Mouse (Mus musculus) MEL (cell line): Measurements from ENCODE around the gene Zfp358. TPM values are rescaled to one million over a fixed set of nuclear protein-coding genes. Genes with fewer than 3 reads are reported as not detected.

Experiments
- DNase-seq: peaks from one replicate; pipeline ENCODE4 v3.0.0; 2011; ENCODE audit warnings: low read depth, low spot score
- H3K27ac ChIP-seq: 2 replicates; pipeline ENCODE4 v1.5.1; 2012; ENCODE audit warnings: low read depth, mild to moderate bottlenecking, control low read depth, low read length, moderate library complexity; ENCODE audit not compliant: control insufficient read depth
- H3K27me3 ChIP-seq, 2 experiments: fragments of 150-350 bp in 1 of 2; sonication (generic) in 1 of 2; 2 replicates each; pipeline ENCODE4 v1.6.1; 2012; ENCODE audit warnings: low read length in 2 of 2, mild to moderate bottlenecking in 2 of 2, improper control_type of control experiment in 1 of 2, moderate library complexity in 1 of 2; ENCODE audit not compliant: insufficient read depth in 2 of 2, control insufficient read depth in 1 of 2
- H3K36me3 ChIP-seq, 2 experiments: 2 replicates each; pipeline ENCODE4 v1.6.1; 2012 to 2014; ENCODE audit warnings: low read length in 2 of 2, improper control_type of control experiment in 1 of 2, inconsistent platforms in 1 of 2, mild to moderate bottlenecking in 1 of 2; ENCODE audit not compliant: insufficient read depth in 2 of 2, control insufficient read depth in 1 of 2
- H3K4me1 ChIP-seq, 2 experiments: fragments of 150-350 bp in 1 of 2; sonication (generic) in 1 of 2; 2 replicates each; pipeline ENCODE4 v1.6.1; 2012; ENCODE audit warnings: low read length in 2 of 2, improper control_type of control experiment in 1 of 2, mild to moderate bottlenecking in 1 of 2; ENCODE audit not compliant: insufficient read depth in 2 of 2, control insufficient read depth in 1 of 2
- H3K4me3 ChIP-seq, 2 experiments: fragments of 150-350 bp in 1 of 2; sonication (generic) in 1 of 2; 2 replicates each; pipeline ENCODE4 v1.5.1; 2012; ENCODE audit warnings: low read depth in 2 of 2, low read length in 2 of 2, mild to moderate bottlenecking in 2 of 2, moderate library complexity in 2 of 2, control low read depth in 1 of 2, improper control_type of control experiment in 1 of 2; ENCODE audit not compliant: control insufficient read depth in 1 of 2, insufficient read depth in 1 of 2
- H3K79me2 ChIP-seq: 2 replicates; pipeline ENCODE4 v1.6.1; 2012; ENCODE audit warnings: mild to moderate bottlenecking, low read length, moderate library complexity; ENCODE audit not compliant: control insufficient read depth, poor library complexity, insufficient read depth
- H3K9ac ChIP-seq: 2 replicates; pipeline ENCODE4 v1.6.1; 2012; ENCODE audit warnings: low read depth, mild to moderate bottlenecking, control low read depth, low read length, moderate library complexity; ENCODE audit not compliant: control insufficient read depth, poor library complexity, severe bottlenecking
- H3K9me3 ChIP-seq: fragments of 150-350 bp; sonication (generic); replicated peaks from 2 replicates; pipeline ENCODE4 v1.6.1; 2012; ENCODE audit warnings: mild to moderate bottlenecking, low read length, improper control_type of control experiment, moderate library complexity; ENCODE audit not compliant: insufficient read depth
- CHD1 ChIP-seq: IDR thresholded peaks from 2 replicates; pipeline ENCODE4 v1.6.1; 2012; ENCODE audit warnings: low read depth, mild to moderate bottlenecking, inconsistent platforms, low read length, improper control_type of control experiment
- CHD2 ChIP-seq: IDR thresholded peaks from 2 replicates; pipeline ENCODE4 v1.6.1; 2011; ENCODE audit warnings: low read length, improper control_type of control experiment
- CTCF ChIP-seq, 3 experiments: IDR thresholded peaks in 2 of 3; conservative IDR thresholded peaks in 1 of 3; 2 replicates each; pipeline ENCODE4 v1.5.1; 2011 to 2012; ENCODE audit warnings: low read length in 3 of 3, low read depth in 2 of 3, mild to moderate bottlenecking in 2 of 3, improper control_type of control experiment in 1 of 3, inconsistent platforms in 1 of 3, mixed read lengths in 1 of 3, moderate library complexity in 1 of 3; ENCODE audit not compliant: control insufficient read depth in 1 of 3, insufficient read depth in 1 of 3, poor library complexity in 1 of 3, severe bottlenecking in 1 of 3
- ELF1 ChIP-seq: IDR thresholded peaks from 2 replicates; pipeline ENCODE4 v1.6.1; 2014; ENCODE audit warnings: low read depth, mild to moderate bottlenecking, inconsistent platforms, low read length, improper control_type of control experiment, moderate library complexity
- ETS1 ChIP-seq: IDR thresholded peaks from 2 replicates; pipeline ENCODE4 v1.6.1; 2012; ENCODE audit warnings: low read depth, mild to moderate bottlenecking, inconsistent platforms, low read length, improper control_type of control experiment, moderate library complexity
- GATA1 ChIP-seq: IDR thresholded peaks from 2 replicates; pipeline ENCODE4 v1.6.1; 2011; ENCODE audit warnings: low read depth, low read length, improper control_type of control experiment
- HCFC1 ChIP-seq: IDR thresholded peaks from 2 replicates; pipeline ENCODE4 v1.6.1; 2012; ENCODE audit warnings: low read depth, mild to moderate bottlenecking, inconsistent platforms, low read length, improper control_type of control experiment, moderate library complexity
- JUND ChIP-seq: IDR thresholded peaks from 2 replicates; pipeline ENCODE4 v1.6.1; 2011; ENCODE audit warnings: low read depth, mild to moderate bottlenecking, improper control_type of control experiment, low read length
- KAT2A ChIP-seq: conservative IDR thresholded peaks from 2 replicates; pipeline ENCODE4 v1.6.1; 2012; ENCODE audit warnings: low read depth, low read length, improper control_type of control experiment, inconsistent platforms
- MAX ChIP-seq: IDR thresholded peaks from 2 replicates; pipeline ENCODE4 v1.6.1; 2011; ENCODE audit warnings: low read length, improper control_type of control experiment
- MAZ ChIP-seq: IDR thresholded peaks from 2 replicates; pipeline ENCODE4 v1.6.1; 2012; ENCODE audit warnings: low read depth, mild to moderate bottlenecking, inconsistent platforms, low read length, improper control_type of control experiment
- MEF2A ChIP-seq: IDR thresholded peaks from 2 replicates; pipeline ENCODE4 v1.6.1; 2014; ENCODE audit warnings: low read depth, mild to moderate bottlenecking, inconsistent platforms, low read length, improper control_type of control experiment; ENCODE audit not compliant: poor library complexity, insufficient replicate concordance, severe bottlenecking; ENCODE audit errors: extremely low read depth
- MYB ChIP-seq: IDR thresholded peaks from 2 replicates; pipeline ENCODE4 v1.6.1; 2011; ENCODE audit warnings: mild to moderate bottlenecking, low read depth, low read length, improper control_type of control experiment
- MYC ChIP-seq: IDR thresholded peaks from 2 replicates; pipeline ENCODE4 v1.6.1; 2011; ENCODE audit warnings: low read depth, mild to moderate bottlenecking, low read length, improper control_type of control experiment, moderate library complexity
- NELFE ChIP-seq: IDR thresholded peaks from 2 replicates; pipeline ENCODE4 v1.6.1; 2011; ENCODE audit warnings: low read depth, low read length, improper control_type of control experiment
- NRF1 ChIP-seq: IDR thresholded peaks from 2 replicates; pipeline ENCODE4 v1.6.1; 2014; ENCODE audit warnings: low read depth, mild to moderate bottlenecking, inconsistent platforms, low read length, improper control_type of control experiment, moderate library complexity; ENCODE audit not compliant: poor library complexity, insufficient read depth, severe bottlenecking
- POLR2AphosphoS2 ChIP-seq: IDR thresholded peaks from 2 replicates; pipeline ENCODE4 v1.6.1; 2011; ENCODE audit warnings: low read length, improper control_type of control experiment
- POLR2AphosphoS5 ChIP-seq: IDR thresholded peaks from 2 replicates; pipeline ENCODE4 v1.6.1; 2012; ENCODE audit warnings: low read depth, borderline replicate concordance, mild to moderate bottlenecking, inconsistent platforms, low read length, moderate library complexity, mixed read lengths
- RAD21 ChIP-seq: IDR thresholded peaks from 2 replicates; pipeline ENCODE4 v1.6.1; 2011; ENCODE audit warnings: mild to moderate bottlenecking, low read depth, low read length, improper control_type of control experiment
- RCOR1 ChIP-seq: IDR thresholded peaks from 2 replicates; pipeline ENCODE4 v1.6.1; 2012; ENCODE audit warnings: low read depth, mild to moderate bottlenecking, inconsistent platforms, low read length, improper control_type of control experiment
- SMC3 ChIP-seq: IDR thresholded peaks from 2 replicates; pipeline ENCODE4 v1.6.1; 2011; ENCODE audit warnings: low read depth, low read length, improper control_type of control experiment
- TAL1 ChIP-seq: IDR thresholded peaks from 2 replicates; pipeline ENCODE4 v1.6.1; 2012; ENCODE audit warnings: mild to moderate bottlenecking, inconsistent platforms, low read length, moderate library complexity, mixed read lengths
- TCF12 ChIP-seq: IDR thresholded peaks from 2 replicates; pipeline ENCODE4 v1.6.1; 2014; ENCODE audit warnings: low read depth, mild to moderate bottlenecking, inconsistent platforms, low read length, improper control_type of control experiment, moderate library complexity
- USF2 ChIP-seq, 2 experiments: IDR thresholded peaks; 2 replicates each; pipeline ENCODE4 v1.6.1; 2011 to 2012; ENCODE audit warnings: improper control_type of control experiment in 2 of 2, low read length in 2 of 2, borderline replicate concordance in 1 of 2, inconsistent platforms in 1 of 2, low read depth in 1 of 2, mild to moderate bottlenecking in 1 of 2; ENCODE audit not compliant: insufficient read depth in 1 of 2
- ZKSCAN1 ChIP-seq: IDR thresholded peaks from 2 replicates; pipeline ENCODE4 v1.6.1; 2012; ENCODE audit warnings: low read depth, mild to moderate bottlenecking, inconsistent platforms, low read length, improper control_type of control experiment, moderate library complexity
- ZMIZ1 ChIP-seq: IDR thresholded peaks from 2 replicates; pipeline ENCODE4 v1.6.1; 2012; ENCODE audit warnings: low read depth, mild to moderate bottlenecking, inconsistent platforms, low read length, improper control_type of control experiment, moderate library complexity
- ZNF384 ChIP-seq: IDR thresholded peaks from 2 replicates; pipeline ENCODE4 v1.6.1; 2012; ENCODE audit warnings: low read depth, mild to moderate bottlenecking, inconsistent platforms, low read length, improper control_type of control experiment
- polyA plus RNA-seq, 2 experiments: library from polyadenylated mRNA; stranded (reverse) in 1 of 2; unstranded in 1 of 2; fragments of >175 nt in 1 of 2; fragments of >200 nt in 1 of 2; gene quantifications; 2 replicates each; pipeline versions ENCODE4 v1.2.1 to v1.2.4; 2012; ENCODE audit warnings: low replicate concordance in 2 of 2, low read depth in 1 of 2; ENCODE audit not compliant: insufficient read length in 2 of 2, insufficient read depth in 1 of 2, missing spikeins in 1 of 2
- total RNA-seq: library from RNA; depleted of rRNA; stranded (reverse); fragments of 300-350 nt; gene quantifications from 2 replicates; pipeline ENCODE4 v1.2.3, GENCODE M21; 2012

Zfp358 gene
- total and polyA plus RNA-seq, 3 experiments: 5.2 to 12.0 TPM; not detected in 1

DNA sequence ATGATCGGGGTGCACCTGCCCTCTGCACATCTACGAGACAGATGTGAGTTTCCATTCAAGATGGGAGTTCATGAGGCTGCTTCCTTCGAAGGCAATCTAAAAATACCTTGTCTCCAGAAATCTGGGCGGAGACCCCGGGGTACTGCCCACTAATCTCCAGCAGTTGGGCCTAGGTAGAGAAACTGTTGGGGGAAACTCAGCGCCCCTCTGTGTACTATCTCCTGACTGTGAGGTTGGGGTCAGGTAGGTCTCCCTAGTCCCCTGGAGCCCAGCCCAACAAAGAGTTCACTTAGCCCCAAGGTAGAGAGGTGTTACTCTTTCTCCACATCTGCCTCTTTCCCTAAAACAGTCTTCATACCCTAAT is 889 bp downstream of the Zfp358 start:
- peak overlapping the region; percentile 89 to 100 for H3K4me3 ChIP-seq
- H3K27me3 ChIP-seq: peaks cover 0 to 2% of the 10 kb centered on the region in 2 experiments; a peak in 3 of 4 replicates
- H3K9ac ChIP-seq: peak overlapping the region; percentile 80

DNA sequence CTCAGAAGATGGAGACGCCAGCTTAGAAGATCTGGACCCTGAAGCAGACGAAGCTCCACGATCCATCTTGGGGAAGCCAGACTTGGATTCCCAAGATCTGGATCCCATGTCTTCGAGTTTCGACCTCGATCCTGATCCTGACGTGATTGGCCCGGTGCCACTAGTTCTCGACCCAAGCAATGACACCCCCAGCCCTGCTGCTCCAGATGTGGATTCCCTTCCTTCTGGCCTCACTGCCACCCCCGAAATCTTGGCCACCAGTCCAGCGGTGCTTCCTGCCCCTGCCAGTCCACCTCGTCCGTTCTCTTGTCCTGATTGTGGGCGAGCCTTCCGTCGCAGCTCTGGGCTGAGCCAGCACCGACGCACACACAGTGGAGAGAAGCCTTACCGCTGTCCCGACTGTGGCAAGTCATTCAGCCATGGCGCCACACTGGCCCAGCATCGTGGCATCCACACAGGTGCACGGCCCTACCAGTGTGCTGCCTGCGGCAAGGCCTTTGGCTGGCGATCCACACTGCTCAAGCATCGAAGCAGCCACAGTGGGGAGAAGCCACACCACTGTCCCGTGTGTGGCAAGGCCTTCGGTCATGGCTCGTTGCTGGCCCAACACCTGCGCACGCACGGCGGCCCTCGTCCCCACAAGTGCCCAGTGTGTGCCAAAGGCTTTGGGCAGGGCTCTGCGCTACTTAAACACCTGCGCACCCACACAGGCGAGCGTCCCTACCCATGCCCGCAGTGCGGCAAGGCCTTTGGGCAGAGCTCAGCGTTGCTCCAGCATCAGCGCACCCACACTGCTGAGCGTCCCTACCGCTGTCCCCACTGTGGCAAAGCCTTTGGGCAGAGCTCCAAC is 2.9 kb downstream of the Zfp358 start:
- H3K4me3 ChIP-seq: no peak overlapping the region
- no peak overlapping the region for H3K9ac ChIP-seq
- TF ChIP-seq SMC3 (no peak), ZMIZ1 (no peak), JUND (no peak), RCOR1 (no peak), CTCF (IDR thresholded peaks at IDR 0.05 in 2 of 3, conservative IDR thresholded peaks at IDR 0.05 in 1 of 3; ENCODE audit: control insufficient read depth in 1 of 3, insufficient read depth in 1 of 3, low read depth in 2 of 3, low read length in 3 of 3, poor library complexity in 1 of 3, severe bottlenecking in 1 of 3) (no peak), MAX (no peak), NRF1 (no peak), CHD2 (no peak), ELF1 (no peak), USF2 (IDR thresholded peaks at IDR 0.05; ENCODE audit: borderline replicate concordance in 1 of 2, insufficient read depth in 1 of 2, low read depth in 1 of 2, low read length in 2 of 2) (no peak), POLR2AphosphoS2 (no peak), MEF2A (no peak), POLR2AphosphoS5 (no peak), NELFE (no peak), RAD21 (no peak), TCF12 (no peak), CHD1 (no peak), ZNF384 (no peak), MYB (no peak)
- peaks cover 0 to 11% of the 10 kb centered on the region in 2 experiments; a peak in 2 of 4 replicates for H3K4me1 ChIP-seq
- no peak for DNase-seq
- H3K36me3 ChIP-seq: peaks cover 0 to 14% of the 10 kb centered on the region in 2 experiments; a peak in 2 of 4 replicates
- no peak overlapping the region for H3K27ac ChIP-seq
- H3K79me2 ChIP-seq: peaks cover 2% of the 10 kb centered on the region; the same call in 1 of the 2 replicates
- no peaks in the 10 kb centered on the region for H3K9me3 ChIP-seq
- no peaks in the 10 kb centered on the region; a peak in 1 of 4 replicates for H3K27me3 ChIP-seq

More for the DNA sequence above, 889 bp downstream of the Zfp358 start:
- H3K9me3 ChIP-seq: no peaks in the 10 kb centered on the region
- peaks cover 0 to 11% of the 10 kb centered on the region in 2 experiments; a peak in 2 of 4 replicates for H3K36me3 ChIP-seq
- TF ChIP-seq HCFC1 (no peak), ETS1 (no peak), NELFE (no peak), POLR2AphosphoS2 (no peak), RAD21 (no peak), MAX (no peak), MAZ (no peak), MEF2A (no peak), ZNF384 (no peak), KAT2A (no peak), ZKSCAN1 (no peak), NRF1 (no peak), RCOR1 (no peak), GATA1 (no peak), MYC (no peak), TAL1 (no peak)
- H3K27ac ChIP-seq: no peak overlapping the region
- H3K79me2 ChIP-seq: peaks cover 2% of the 10 kb centered on the region; the same call in 1 of the 2 replicates
- peaks cover 0 to 11% of the 10 kb centered on the region in 2 experiments; a peak in 2 of 4 replicates for H3K4me1 ChIP-seq
- DNase-seq: peak; percentile 33
